Mouse (Mus musculus) CD4-positive, CD25-positive, alpha-beta regulatory T cell, adult 2 months (primary cell): ENCODE data around the gene Tmem88.

ENCODE experiments used
- DNase-seq: peaks from one replicate; pipeline ENCODE4 v3.0.0-alpha.2; 2012; ENCODE audit warnings: low read depth, low spot score

The Tmem88 gene

GRCm38 (mm10) chr11:69382478-69383105 is 15.4 kb downstream of the Tmem88 start:
- no peak for DNase-seq

DNA sequence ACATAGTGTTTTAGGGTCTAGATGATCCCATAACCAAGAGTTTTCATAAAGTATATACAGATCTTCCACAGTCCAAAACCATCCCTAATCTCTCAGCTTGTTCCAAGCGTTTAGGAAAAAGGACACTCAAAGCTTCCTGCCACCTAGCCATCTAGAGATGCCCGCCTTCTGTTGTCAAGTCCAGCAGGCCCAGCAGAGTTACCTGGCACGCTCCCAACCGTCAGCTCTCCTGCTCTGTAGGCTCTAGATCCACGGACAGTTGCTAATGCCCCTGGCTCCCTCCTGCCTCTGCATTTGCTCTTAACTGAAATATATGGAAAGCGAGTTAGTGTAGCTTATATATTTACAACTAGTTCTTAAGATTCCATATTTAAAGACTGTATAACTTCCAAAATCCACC is 16.7 kb downstream of the Tmem88 start:
- DNase-seq = no peak

DNA sequence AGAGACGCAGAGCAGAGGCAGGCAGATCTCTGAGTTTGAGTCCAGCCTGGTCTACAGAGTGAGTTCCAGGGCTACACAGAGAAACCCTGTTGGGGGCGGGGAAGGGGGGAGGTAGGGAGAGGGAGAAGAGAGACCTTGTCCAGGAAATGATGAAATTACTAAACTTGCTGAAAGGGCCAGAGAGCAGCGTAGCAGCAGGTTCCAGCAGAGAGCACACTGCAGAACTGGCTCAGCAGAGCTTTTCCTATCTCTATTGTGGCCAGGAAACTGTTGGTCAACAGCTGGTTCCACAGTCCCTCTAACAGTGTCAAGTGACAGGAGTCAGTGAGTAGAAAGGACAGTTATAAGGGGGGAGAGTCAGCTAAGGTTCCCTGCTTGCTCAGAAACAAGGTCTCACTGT is 18.4 kb downstream of the Tmem88 start:
- no peak for DNase-seq

- DNase-seq = no peak
Measured at GRCm38 (mm10) chr11:69377766-69378165, 20.3 kb downstream of the Tmem88 start.

GRCm38 (mm10) chr11:69375646-69376045 is 22.4 kb downstream of the Tmem88 start:
- DNase-seq = no peak

- no peak for DNase-seq
Measured at GRCm38 (mm10) chr11:69373223-69373965, 24.6 kb downstream of the Tmem88 start.

- DNase-seq = peak; percentile 79
Measured at GRCm38 (mm10) chr11:69372780-69373170, 25.3 kb downstream of the Tmem88 start.

DNA sequence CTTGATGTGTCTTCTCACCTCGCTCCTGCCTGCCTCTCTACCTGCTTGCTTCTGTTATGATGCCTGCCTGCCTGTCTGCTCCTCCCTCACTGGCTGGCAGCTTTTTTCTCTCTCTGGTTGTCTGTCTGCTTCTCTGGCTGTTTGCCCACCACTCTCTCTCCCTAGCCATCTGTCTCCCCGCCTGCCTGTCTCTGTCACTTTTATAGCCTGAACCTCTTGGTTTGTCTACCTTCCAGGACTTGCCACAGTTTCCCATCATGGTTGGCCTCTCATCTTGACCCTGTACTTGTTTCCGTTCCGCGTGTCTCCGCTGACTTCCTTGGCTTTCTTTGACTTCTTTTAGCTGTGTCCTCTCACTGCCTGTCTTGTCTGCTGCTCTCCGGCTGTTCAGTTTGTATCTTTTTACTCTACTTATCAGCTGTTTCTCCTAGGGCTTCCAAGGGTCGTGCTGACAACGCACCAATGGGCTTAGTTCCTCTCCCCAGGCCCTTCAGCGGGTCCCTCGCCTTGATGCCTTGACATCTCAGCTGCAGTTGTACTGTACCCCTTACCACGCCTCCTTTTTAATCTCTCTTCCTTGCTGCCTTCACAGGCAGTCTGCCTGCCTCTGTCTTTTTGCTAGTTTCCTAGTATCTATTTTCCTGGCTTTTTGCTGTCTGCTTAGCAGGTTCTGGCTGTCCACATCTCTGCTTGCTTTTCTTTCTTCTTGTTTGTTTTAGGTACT is 25.8 kb downstream of the Tmem88 start:
- peak; percentile 47 for DNase-seq

GRCm38 (mm10) chr11:69371601-69372000 is 26.4 kb downstream of the Tmem88 start:
- DNase-seq = no peak

DNA sequence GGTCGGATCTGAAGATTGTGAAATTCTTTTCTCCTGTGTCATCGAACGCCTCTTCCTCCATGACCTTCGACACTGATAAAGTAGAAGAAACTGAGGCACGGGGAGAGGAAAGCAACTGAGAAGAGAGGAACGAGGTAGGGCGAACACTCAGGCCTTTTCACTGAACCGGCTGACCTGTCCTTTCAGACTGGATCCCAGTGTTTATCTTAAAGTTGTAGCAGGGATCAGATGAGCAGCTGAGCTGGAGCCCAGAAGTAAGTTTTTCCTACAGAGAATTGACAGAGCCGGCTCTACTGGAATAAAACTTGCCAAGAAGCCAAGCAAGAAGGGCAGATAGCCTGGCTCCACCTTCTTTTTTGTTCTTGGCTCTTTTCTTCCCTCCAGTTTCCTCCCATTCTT is 27.2 kb downstream of the Tmem88 start:
- DNase-seq = no peak

- DNase-seq = no peak
Measured at GRCm38 (mm10) chr11:69369990-69370816, 27.8 kb downstream of the Tmem88 start.

DNA sequence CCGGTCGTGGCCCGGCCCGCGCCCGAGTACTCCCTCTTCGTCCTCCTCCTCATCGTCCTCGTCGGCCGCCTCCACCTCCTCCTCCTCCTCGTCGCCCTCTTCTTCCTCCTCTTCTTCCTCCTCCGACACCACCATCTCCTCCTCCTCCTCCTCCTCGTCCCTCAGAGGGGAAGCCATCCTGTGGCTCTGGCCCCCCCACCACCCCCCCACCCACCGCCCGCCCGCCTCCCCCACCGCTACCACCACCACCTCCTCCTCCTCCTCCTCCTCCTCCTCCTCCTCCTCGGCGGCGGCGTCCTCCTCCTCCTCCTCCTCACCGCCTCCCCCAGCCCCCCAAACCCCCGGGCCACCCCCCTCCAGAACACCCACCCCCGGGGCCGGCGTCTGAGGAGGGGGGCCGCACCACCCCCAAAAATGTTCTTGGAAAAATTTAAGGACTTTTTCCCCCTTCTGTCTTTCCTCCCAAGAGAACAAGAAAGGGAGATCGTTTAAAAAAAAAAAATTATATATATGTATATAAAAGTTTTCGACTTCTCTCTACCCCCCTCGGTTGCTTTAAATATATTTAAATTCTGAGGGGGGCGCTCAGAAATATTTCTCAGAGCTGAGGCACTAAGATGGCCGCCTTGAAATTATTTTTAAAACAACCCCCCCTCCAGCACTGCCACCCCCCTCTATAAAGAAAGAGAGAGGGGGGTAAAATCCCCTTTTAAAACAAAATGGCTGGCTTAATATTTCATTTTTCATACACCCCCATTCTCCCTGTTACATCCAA is 28.6 kb downstream of the Tmem88 start, which contains the start of gene Chd3:
Chd3 (minus strand) TSS at position 192 of the 775 bp plus-strand sequence.
- DNase-seq = peak; percentile 44

GRCm38 (mm10) chr11:69368356-69369214 is 29.4 kb downstream of the Tmem88 start:
- peak; percentile 68 for DNase-seq

GRCm38 (mm10) chr11:69367616-69368355 is 30.2 kb downstream of the Tmem88 start:
- peak; percentile 54 for DNase-seq

GRCm38 (mm10) chr11:69366855-69367615 is 31.0 kb downstream of the Tmem88 start:
- DNase-seq = peak; percentile 69

GRCm38 (mm10) chr11:69366157-69366854 is 31.7 kb downstream of the Tmem88 start:
- peak; percentile 97 for DNase-seq

DNA sequence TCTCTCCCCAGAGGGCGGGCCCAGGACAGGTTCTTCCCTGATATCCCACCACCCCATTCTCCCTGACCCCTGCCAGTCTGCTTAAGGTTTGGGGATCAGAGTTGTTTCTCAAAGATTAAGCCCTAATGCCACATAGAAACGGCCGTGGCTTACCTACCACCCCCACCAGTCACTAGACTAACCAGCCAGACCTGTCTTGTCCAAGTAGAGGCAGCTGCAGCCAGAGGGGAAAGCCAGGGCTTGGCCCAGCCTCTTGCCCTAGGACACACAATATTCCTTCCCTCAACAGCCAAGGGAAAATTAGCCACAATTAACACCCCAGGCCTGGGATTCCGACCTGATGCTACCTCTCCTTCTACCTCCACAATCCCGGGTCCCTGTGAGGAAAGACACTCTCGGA is 32.3 kb downstream of the Tmem88 start:
- DNase-seq = peak; percentile 25

DNA sequence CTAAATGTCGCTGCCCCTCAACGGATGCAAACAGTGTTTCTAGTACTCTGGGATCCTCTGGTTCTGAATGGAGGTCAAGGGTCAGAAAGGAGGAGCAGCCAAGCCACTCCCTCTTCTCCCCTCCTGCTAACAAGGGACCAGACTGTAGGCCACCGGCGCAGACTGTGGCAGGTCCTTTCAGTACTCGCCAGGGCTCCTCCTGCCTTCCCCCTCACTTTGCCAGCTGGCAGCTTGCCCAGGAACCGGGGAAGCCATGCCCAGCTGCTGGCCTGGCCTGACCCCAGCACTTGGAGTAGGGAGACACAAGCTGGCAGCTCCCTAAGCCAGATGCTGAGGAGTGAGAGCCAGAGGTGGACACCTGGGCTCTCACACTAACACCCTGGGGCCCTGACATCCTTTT is 33.1 kb downstream of the Tmem88 start:
- peak; percentile 39 for DNase-seq
